Mouse (Mus musculus) kidney, adult 18-20 months (tissue): ENCODE data around the gene Ntrk2.
"Not testable (repeated sequence)": the region's sequence is repeated elsewhere in the genome, so short reads cannot be mapped to it uniquely, and the experiment has no call there.

Experiments used
- DNase-seq: peaks from one replicate; pipeline ENCODE4 v3.0.0; 2021

Gene Ntrk2

GRCm38 (mm10) chr13:58972511-58972910 lies 166.1 kb downstream of the Ntrk2 start:
- DNase-seq = no peak

- DNase-seq = no peak
Observed at GRCm38 (mm10) chr13:58996447-58996846, 190.1 kb downstream of the Ntrk2 start.

DNA sequence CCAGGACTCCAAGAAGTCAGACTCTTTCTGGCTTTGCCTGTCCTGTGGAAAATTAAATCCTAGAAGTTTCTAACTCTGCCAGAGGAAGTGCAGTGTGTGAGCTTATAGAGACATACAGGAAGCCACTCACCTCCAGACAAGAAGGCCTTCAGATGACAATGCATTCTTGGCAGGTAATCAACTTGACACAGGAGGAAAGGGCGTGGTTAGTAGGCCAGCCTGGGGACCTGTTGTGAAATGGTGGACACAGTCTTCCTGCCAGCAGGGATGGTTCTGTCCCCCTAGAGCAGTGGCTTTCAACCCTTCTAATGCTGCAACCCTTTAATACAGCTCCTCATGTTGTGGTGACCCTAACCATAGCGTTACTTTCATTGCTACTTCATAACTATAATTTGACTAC lies 191.4 kb downstream of the Ntrk2 start:
- no peak for DNase-seq

DNA sequence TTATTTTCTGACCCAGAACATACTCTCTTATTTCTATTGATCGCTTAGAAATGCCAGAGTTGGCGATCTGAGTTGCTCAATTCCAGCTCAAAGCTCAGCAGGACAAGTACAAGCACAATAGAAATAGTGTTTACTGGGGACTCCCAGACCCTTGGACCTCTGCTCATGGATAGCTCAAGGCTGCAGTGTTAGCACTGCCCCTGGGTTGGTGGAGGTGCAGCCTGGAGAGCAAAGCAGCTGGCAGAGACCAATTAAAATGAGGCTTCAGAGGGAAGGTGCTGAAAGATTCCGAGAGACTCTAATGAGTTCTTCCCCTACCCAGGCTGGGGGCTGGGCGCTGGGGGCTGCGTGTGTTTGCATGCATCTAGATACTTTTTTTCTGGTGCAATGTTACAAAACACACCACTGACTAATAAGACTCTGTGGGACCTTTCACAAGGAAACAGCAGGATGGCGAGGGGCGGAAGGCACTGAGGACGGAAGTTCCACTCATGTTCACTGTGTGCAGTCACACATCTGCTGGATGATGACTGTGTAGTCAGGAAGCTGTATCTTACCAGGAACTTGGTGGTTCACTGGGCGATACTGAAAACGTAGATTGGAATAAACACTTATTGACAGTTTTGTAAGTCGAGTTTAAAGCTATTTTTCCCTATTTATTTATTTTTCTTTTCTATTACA lies 193.1 kb downstream of the Ntrk2 start:
- no peak for DNase-seq

DNA sequence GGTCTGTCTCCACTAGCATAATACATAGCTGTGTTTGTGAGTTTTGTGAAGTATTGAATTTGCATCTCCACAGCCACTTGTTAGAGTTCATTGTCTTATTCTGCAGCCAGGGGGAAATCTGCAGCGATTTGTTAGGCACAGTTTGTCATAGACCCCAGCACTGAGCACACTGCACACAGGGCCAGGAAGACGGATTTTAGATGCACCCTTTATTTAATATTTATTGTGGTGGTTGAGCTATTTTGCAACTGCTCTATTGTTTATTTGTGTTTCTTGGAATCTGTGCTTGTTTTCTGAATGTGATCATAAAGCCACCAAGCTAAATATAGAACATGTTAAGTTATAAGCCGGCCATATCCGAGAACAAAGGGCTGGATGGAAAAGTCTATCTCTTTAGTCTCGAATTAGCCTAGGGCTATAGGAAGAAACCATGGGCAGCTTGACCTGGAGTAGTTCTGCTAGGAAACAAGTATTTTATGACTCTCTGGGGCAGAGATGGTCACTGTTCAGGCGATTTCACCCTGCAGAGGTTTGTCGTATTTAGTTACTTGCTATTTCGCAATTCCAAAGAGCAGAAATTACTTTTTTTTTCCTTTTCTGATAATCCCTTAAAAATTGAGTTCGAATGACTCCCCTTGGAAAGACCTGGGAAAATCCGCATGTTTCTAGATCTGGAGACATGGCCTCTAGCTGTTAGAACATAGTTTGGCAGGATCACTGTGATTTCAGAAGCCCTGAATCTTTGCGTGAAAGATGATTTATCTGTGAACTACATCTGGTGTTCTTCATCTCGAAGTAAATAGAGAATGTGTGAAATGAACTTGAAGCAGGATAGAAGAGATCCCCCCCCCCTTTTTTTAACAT lies 196.8 kb downstream of the Ntrk2 start:
- DNase-seq = no peak

- no peak for DNase-seq
Observed at GRCm38 (mm10) chr13:59003807-59004173, 197.4 kb downstream of the Ntrk2 start.

- no peak for DNase-seq
Observed at GRCm38 (mm10) chr13:59004579-59004978, 198.2 kb downstream of the Ntrk2 start.

DNA sequence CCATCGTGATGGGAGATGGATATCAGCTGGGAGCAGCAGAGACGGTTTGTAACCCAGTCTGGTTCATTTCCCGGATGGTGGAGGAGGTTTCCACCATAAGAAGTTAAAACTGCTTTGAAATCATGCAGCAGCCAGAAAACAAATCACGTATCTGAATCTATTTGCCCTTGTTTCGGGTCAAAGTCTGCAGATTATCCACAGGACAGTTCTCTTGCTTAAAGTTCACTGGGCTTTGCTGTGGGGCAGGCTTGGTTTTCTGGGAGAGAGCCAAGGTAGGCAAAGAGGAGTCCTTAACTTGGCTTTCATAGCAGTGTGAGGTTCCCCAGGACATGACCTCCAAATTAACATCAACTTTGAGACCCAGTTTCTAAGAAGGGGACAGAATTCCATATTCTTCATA lies 203.5 kb downstream of the Ntrk2 start:
- no peak for DNase-seq

DNA sequence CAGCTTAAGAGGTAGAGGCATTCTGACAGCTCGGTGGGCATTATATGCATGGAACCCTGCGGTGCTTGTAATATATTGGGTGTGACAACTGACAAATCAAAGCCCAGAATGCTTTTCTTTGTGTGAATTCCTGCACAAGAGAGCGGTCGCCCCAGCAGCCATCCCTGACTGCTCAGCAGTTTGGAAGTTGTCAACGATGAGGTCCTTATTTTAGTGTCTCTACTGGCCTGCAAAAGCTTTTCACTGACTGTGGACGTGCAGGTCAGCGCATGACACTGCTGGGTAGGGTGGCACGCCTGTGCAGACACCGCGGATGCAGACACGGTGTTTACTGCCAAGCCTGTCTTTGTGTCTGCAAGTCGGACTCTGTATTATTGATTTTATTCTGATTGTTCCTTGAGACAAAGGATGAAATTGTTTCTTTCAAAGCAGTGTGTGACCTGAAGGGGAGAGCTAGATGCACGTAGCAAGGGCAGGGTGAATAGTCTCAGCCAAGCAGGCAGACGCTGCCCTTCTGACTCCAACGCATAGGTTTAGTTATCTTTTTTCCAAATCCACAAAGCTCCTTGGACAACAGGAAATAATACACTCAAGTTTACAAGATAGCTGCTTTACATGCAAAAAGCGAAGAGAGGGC lies 204.6 kb downstream of the Ntrk2 start:
- DNase-seq = no peak

- peak; percentile 63 for DNase-seq
Observed at GRCm38 (mm10) chr13:59011530-59011903, 205.1 kb downstream of the Ntrk2 start.

DNA sequence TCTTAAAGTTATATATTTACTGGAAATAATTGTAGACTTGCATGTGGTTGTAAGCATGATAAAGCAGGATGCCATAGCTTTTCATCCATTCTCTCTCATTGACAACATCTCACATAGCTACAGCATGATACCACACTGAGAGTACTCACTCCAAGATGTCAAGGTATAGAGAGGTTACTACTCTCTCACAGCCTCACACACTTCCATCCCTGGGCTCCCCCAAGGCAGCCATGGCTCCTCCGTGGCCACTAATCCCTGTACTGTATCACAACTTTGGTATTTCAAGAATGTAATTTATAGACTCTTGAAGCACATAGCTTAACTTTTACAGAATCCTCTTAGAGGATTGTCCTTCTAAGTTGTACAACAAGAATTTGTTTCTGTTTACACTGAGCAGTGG lies 209.0 kb downstream of the Ntrk2 start:
- no peak for DNase-seq

- DNase-seq = no peak
Observed at GRCm38 (mm10) chr13:59017121-59017520, 210.8 kb downstream of the Ntrk2 start.

GRCm38 (mm10) chr13:59022251-59023042 lies 216.1 kb downstream of the Ntrk2 start:
- no peak for DNase-seq

DNA sequence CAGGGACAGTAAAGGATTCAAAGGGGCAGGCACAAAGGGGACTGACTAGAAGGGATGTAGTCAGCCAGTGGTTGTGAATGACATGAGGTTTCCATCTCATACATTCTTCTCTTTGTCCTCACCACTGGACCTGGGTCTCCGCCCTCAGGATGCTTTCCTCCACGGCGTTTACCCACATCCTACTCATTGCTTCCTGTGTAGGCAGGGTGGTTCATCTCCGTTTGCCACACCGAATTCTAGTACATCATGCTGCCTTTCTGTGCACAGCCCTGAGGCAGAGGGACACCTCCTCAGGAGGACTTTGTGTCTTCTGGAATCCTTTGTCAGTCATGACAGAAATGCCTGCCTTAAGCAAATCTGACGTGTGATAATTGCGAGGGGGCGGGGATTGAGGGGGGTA lies 219.3 kb downstream of the Ntrk2 start:
- DNase-seq = no peak

GRCm38 (mm10) chr13:59027436-59027835 lies 221.1 kb downstream of the Ntrk2 start:
- no peak for DNase-seq

- no peak for DNase-seq
Observed at GRCm38 (mm10) chr13:59028546-59028945, 222.2 kb downstream of the Ntrk2 start.

DNA sequence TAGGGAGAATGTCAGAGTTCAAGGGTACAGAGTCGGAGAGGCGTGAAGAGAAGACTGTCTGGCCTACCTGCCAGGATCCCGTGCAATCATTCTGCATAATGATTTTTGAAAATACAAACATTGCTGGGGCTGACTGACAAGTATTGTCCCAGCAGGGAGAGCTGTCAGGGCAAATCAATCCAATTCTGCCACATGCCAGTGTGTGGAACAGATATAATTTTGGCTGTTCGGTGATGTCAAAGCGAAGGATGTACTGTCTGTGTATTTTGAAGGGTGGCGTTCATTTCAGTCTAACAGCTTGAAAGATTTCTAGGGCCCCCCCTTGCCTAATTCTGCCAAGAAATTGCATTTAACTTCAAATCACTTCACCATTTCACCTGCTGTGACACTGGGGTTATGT lies 224.2 kb downstream of the Ntrk2 start:
- DNase-seq = no peak

DNA sequence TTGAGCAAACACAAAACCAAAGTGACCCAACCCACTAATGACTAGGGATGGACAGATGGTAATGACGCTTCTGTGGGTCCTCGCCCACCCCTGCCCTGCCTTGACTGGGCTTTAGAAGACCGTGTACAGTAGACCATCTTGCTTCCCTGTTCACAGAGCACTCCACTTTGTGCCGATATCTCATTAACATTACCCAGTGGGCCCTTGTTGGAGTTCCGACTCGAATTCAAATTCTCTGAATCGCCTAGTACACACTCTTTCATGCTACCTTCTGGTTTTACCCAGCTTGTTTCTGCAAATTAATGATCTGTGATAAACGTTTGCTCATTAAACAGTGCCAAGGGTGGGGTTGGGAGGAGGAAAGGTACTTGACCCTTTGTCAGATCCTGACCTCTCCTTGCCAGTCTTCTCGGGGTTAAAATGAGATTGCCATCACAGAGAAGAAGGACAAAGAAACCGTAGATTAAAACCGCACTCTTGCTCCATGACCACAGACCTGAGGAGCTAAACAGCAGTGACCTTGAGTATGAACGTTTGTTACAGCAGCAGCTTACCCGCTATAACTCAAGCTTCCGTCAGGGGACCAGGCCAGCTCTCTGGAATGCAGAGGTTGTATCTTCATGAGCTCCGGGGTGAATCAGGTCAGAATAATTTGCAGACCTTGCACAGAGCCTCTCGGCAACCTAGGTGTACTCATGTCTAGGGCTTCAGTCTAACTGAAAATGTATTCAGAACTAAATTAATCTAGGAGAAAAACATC lies 234.0 kb downstream of the Ntrk2 start:
- DNase-seq = no peak

- no peak for DNase-seq
Observed at GRCm38 (mm10) chr13:59041013-59041764, 234.8 kb downstream of the Ntrk2 start.

- no peak for DNase-seq
Observed at GRCm38 (mm10) chr13:59052188-59052587, 245.8 kb downstream of the Ntrk2 start.

GRCm38 (mm10) chr13:59054331-59054730 lies 248.0 kb downstream of the Ntrk2 start:
- not testable (repeated sequence) for DNase-seq

GRCm38 (mm10) chr13:59056859-59057258 lies 250.5 kb downstream of the Ntrk2 start:
- no peak for DNase-seq
